Mouse (Mus musculus) heart, embryonic 10.5 days (tissue): ENCODE measurements around the gene Ptpn9. TPM values are rescaled to one million over a fixed set of nuclear protein-coding genes. Genes with fewer than 3 reads are reported as not detected.

Experiments used
- DNase-seq: peaks from one replicate; pipeline ENCODE4 v3.0.0-alpha.2; 2017; ENCODE audit warnings: low spot score
- H3K27ac ChIP-seq: fragments of 300-500 bp; sonication (generic); 2 replicates; pipeline ENCODE4 v1.5.1; 2016; ENCODE audit warnings: mild to moderate bottlenecking
- H3K27me3 ChIP-seq: fragments of 300-500 bp; sonication (generic); 2 replicates; pipeline ENCODE4 v1.6.1; 2016; ENCODE audit warnings: mild to moderate bottlenecking; ENCODE audit not compliant: poor library complexity, insufficient read depth, severe bottlenecking
- H3K36me3 ChIP-seq: fragments of 300-500 bp; sonication (generic); 2 replicates; pipeline ENCODE4 v1.6.1; 2016; ENCODE audit warnings: mild to moderate bottlenecking, moderate library complexity
- H3K4me1 ChIP-seq: fragments of 300-500 bp; sonication (generic); 2 replicates; pipeline ENCODE4 v1.6.1; 2016; ENCODE audit warnings: mild to moderate bottlenecking
- H3K4me3 ChIP-seq: fragments of 300-500 bp; sonication (generic); 2 replicates; pipeline ENCODE4 v1.5.1; 2016; ENCODE audit warnings: mild to moderate bottlenecking, moderate library complexity
- H3K9me3 ChIP-seq: fragments of 300-500 bp; sonication (generic); 2 replicates; pipeline ENCODE4 v1.6.1; 2016; ENCODE audit warnings: mild to moderate bottlenecking, moderate library complexity
- WGBS: fragments of 180-500 bp; shearing (Covaris S2); methylation state at CpG from one replicate; pipeline ENCODE4 v1.1.7; 2016; 5-methylcytosine and 5-hydroxymethylcytosine counted together
- polyA plus RNA-seq: library from polyadenylated mRNA; unstranded; fragments of >200 nt; fragmentation: Nextera tagmentation; extraction: Ambion mirVana; gene quantifications from 2 replicates; pipeline ENCODE4 v1.2.1, GENCODE M21; 2016

The Ptpn9 gene
- polyA plus RNA-seq, 1 experiment from 2014 or later, result 23.4 TPM

DNA sequence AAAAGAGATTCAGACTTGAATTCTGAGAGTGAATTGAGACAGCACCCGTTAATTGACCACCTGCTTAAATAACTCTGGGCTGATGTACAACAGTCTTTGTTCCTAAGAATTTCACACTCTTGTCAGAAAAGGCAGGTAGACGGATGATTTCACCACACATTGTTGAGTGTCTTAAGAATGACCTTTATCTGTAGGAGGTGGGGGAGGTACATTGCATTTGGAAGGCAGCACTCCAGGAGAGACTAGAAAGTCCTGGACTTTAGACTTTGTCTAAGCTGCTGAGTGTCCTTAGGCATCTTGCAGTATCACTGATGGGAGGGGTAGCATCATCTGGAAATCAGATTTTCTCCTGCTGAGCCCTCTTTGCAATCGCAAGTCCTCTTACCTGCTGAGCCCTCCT is 87.5 kb downstream of the Ptpn9 start:
- H3K4me1 ChIP-seq, result peaks cover 18% of the 10 kb centered on the region
- H3K36me3 ChIP-seq, result peaks cover 23% of the 10 kb centered on the region
- H3K9me3 ChIP-seq, result no peaks in the 10 kb centered on the region
- no peak overlapping the region for H3K4me3 ChIP-seq
- 80% methylated on average over 3 of the region's 3 CpGs for WGBS
- H3K27ac ChIP-seq, result no peak overlapping the region
- no peaks in the 10 kb centered on the region for H3K27me3 ChIP-seq
- no peak for DNase-seq

Other genes starting within 250 kb of the Ptpn9 start
- gene Lingo1, start 198.5 kb upstream of the Ptpn9 start, polyA plus RNA-seq, result 0.92 and 2.3 TPM in 2 replicates
- 0.64 and 1.4 TPM in 2 replicates for gene Odf3l1, start 130.2 kb upstream of the Ptpn9 start, polyA plus RNA-seq
- 22.5 and 39.4 TPM in 2 replicates for gene Cspg4, start 129.9 kb upstream of the Ptpn9 start, polyA plus RNA-seq
- gene Snx33, start 66.6 kb upstream of the Ptpn9 start, polyA plus RNA-seq, result 8.0 and 8.1 TPM in 2 replicates
- gene Imp3, start 57.4 kb upstream of the Ptpn9 start, polyA plus RNA-seq, result 54.8 and 65.1 TPM in 2 replicates
- gene Snupn, start 44.0 kb upstream of the Ptpn9 start, polyA plus RNA-seq, result 24.4 and 27.4 TPM in 2 replicates
- 36.2 and 38.1 TPM in 2 replicates for gene Sin3a, start 77.1 kb downstream of the Ptpn9 start, polyA plus RNA-seq
- gene Man2c1, start 135.8 kb downstream of the Ptpn9 start, polyA plus RNA-seq, result 73.7 and 78.3 TPM in 2 replicates
- gene Neil1, start 153.4 kb downstream of the Ptpn9 start, polyA plus RNA-seq, result 4.5 TPM in 2 replicates
- gene Commd4, start 163.4 kb downstream of the Ptpn9 start, polyA plus RNA-seq, result 79.9 and 92.8 TPM in 2 replicates
- gene Trcg1, start 241.6 kb downstream of the Ptpn9 start, polyA plus RNA-seq, result not detected in 2 replicates